Mouse (Mus musculus) right cerebral cortex, postnatal 4 days (tissue): ENCODE data around the gene Rnf128.
"Not testable (repeated sequence)": the region's sequence is repeated elsewhere in the genome, so short reads cannot be mapped to it uniquely, and the experiment has no call there.

Experiments used
- DNase-seq: peaks from one replicate; pipeline ENCODE4 v3.0.0-alpha.2; 2022

Gene Rnf128

DNA sequence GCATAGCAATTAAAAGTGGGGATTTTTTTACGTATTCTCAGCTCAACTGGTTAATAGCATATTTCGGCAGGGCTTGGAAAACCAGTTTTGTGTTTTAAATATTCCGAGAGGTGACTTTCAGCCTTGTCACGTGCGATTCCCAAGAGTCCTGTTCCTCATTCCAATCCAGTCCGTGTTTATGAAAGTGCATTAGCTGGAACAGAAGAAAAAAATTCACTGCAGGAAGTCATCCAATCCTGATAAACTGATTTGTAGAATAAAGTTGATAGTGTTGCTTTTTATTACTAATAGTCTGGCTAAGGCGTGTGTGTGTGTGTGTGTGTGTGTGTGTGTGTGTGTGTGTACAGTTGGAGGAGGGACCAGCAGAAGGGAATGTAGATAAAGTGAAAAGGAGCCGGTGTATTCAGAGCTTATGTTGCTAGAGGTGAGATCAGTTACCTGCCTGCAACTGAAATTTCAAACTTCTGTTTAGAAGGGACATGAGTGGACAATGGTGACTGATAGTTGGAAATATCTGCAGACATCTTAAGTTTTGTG, at the start of gene Rnf128:
Gene Rnf128 (plus strand): TSS at position 392 of the 537 bp plus-strand sequence.
- no peak for DNase-seq

DNA sequence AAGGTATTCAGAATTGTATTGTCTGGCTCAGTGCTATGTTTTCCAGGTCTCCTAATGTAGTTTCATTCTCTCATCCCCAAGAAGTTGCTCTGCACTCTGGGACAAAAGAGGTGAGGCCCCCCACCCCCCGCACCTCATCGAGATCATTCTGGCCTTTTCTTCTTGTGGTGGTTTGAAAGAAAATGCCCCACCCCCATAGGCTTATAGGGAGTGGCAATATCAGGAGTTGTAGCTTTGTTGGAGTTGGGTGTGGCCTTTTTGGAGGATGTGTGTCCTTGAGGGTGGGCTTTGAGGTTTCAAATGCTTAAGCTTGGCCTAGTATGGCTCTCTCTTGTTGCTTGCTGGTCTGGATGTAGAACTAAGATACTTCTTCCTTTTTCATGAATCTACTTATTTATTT, 47.0 kb upstream of the Rnf128 start:
- DNase-seq = no peak

DNA sequence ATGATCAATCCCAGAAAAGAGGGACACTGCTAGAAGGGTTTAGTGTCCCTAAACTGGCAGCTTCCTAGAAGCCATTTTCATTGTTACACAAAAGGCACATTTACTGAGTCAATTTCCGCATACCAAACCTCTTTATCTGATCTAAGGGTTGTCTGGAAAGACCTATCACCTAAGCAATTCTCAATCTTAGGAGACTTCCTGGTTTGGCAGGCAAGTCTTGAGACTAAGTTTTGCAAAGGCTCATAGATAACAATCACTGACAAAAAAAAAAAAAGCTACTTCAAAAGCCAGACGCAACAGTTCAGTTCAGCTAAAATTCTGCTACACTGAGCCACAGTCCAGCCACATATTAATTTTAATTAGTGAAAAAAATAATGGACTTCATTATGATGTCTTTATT, 43.9 kb upstream of the Rnf128 start:
- DNase-seq = no peak

DNA sequence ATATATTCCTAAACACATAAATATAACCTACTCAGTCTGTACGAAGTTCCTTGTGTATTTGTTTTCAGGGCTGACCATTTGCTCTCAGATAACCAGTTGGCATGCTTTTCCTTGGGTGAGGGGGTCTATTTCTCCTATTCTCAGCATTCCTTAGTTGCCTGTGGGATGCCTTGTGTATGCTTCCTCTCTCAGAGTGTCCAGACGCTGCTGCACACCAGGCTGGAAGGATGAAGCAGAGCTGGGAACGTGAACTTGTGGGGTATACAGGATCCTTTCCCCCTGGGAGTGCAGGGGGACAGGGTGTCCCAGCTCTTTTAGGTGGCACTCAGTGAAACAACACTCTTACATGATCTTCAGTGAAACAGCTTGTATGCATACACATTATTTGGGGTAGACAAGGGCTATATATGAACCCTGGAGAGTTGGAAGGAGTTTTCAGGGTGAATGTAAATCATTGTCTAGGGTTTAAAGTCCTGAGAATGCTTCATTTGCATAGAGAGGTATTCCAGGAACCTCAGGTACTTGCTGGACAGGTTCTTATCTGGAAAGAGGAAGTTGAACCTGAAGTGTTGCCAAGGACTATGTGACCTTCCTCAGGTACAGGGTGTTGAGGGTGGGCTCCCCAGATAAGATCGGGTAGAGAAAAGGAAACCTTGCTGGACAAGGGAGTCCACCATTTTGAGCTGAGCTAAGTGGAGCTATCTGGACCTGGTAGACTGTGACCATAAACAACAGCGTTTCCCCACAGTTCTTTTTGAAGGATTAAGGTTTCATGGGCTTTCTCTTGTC, 38.6 kb upstream of the Rnf128 start:
- no peak for DNase-seq

DNA sequence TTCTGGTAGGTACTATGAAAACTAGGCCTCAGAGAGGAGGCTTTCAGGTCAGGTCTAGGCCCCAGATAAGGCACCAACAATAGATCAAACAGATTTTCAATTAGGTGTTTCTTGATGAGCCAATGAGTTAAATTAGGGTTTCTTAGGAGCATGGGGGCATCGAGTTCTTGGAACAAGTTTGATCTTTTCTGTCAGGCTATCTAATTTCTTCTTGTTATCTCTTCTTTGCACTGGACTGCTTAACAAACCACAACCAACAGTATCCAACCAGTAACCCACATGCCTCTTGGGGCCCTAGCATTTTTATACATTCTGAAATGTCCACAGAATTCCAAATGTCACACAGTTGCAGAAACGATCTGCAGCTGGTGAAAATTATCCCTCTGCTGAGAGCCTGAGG, 37.4 kb upstream of the Rnf128 start:
- no peak for DNase-seq

DNA sequence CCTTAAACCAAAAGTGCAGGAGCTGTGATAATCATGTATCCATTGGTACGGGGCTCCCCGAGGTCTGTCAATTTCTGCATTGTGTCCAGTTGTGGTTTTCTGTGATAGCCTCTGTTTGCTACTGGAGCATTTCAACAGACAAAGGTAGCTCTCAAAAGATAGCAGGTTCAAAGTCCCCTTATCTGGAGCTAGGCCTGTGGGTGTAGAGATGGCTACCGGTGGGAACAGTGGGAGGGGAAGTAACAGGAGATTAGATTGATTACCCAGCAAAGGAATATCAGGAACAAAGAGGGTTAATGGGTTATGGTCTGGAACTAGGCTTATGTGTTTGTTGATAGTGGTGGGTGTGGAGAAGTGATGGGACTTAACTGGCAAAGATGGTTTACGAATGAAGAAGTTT, 36.1 kb upstream of the Rnf128 start:
- DNase-seq = no peak

DNA sequence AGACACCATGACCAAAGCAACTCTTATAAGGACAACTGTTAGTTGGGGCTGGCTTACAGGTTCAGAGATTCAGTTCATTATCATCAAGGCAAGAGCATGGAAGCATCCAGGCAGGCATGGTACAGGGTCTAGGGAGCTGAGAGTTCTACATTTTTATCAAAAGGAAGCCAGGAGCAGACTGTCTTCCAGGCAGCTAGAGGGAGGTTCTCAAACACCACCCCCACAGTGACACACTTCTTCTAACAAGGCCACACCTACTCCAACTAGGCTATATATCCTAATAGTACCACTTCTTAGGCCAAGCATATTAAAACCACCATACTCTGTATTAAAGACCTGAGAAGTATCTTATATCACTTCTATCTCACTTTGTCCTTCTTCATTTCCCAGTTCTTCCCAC, 33.4 kb upstream of the Rnf128 start:
- no peak for DNase-seq

DNA sequence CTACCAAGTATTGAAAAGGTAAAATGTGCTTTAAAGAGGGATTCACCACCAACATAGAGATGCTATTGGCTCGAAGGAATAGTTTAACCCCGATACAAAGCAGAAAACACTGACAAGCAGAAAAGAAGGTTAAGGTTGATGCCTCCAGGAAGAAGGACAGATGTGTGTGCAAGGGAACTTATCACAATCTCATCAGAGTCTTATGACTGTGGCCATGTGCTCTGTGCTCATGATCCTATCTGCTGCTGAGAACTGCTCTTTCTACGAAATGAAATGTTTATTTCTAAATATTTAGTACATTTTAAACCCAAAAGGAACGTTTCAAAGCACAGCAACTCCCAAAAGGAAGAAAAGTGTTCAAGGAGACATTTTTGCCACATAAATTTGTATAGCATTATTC, 30.8 kb upstream of the Rnf128 start:
- no peak for DNase-seq

DNA sequence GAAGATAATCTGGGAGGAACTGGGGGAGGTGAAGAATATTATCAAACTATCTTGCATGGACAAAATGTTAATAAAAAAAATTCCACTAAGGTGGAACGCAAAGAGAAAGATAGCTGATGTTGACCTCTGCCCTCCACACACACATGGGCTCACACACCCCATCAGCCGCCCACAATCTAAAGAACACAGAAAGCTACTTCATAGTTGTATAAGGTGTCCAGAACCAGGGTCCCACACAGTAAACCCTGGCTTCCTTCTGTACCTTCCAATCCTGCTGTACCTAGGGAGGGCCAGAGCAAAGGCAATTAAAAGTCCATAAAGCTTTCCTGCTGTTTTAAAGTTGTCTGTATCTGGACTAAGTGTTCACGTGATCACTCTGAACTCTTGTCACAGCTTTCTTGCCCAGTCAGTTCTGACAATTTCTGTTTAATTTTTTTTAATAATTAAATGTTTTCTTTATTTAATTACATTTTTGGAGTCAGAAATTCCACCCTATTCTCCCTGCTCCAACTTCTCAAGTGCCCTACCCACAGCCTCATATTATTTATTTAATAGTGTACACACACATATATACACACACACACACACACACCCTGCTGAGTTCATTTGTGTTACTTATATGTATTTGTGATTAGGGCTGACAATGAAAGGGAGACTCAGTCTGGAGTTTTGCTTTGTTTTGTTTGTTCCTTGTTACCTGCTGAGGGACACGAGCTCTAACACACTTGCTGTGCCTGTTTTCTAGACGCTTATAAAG, 25.3 kb upstream of the Rnf128 start:
- no peak for DNase-seq

DNA sequence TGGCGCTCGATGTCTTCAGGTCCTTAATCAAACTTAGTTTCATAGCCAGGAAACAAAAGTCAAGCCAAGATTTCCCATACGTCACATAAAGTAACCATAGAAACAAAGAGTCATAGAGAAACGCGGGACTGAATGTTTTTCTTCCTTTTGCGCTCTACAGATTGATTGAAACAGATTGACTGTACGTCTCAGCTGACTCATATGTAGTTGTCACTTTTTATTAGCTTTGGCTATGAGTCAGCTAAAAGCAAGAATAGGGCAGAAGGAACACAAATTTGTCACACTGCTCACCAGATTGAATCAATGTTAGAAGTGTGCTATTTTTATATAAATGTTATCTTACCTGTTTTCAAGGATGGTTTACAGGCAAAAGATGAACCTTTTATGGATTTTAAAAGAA, 19.4 kb upstream of the Rnf128 start:
- no peak for DNase-seq

DNA sequence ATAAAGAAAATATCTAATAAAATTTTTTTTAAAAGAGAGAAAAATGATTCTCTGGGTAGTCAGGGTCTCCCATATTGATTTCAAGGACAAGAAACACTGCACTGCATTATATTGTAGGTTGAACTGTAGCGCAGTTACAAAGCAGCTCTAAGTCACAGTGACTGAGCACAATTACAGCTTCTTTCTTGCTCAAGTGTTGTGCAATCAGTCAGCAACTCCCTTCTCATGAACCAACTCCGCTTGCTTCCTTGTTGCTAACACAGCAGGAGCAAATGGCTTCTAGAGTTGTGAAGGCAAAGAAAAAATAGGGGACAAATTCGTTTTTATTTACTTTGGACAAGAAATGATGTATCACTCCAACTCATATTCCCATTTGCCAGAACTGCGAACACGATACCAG, 12.7 kb upstream of the Rnf128 start:
- no peak for DNase-seq

DNA sequence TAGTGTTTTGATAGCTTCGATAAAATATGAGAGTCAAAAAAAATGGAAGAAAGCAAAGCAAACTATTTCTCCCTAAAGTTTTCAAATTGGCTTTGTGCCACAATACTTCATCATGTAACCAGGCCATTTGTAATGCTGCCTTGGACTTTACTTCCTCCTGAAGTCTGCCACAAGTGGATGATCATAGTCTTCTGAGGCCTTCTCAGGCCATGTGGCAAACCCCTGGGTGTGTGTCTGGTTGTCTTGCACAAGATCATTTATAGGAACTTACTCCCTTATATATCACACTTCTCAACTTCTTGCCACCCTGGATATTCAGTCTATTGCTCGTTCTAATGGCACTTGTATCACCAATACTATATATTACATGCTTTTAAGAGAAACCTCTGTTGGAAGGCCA, 11.0 kb upstream of the Rnf128 start:
- no peak for DNase-seq

DNA sequence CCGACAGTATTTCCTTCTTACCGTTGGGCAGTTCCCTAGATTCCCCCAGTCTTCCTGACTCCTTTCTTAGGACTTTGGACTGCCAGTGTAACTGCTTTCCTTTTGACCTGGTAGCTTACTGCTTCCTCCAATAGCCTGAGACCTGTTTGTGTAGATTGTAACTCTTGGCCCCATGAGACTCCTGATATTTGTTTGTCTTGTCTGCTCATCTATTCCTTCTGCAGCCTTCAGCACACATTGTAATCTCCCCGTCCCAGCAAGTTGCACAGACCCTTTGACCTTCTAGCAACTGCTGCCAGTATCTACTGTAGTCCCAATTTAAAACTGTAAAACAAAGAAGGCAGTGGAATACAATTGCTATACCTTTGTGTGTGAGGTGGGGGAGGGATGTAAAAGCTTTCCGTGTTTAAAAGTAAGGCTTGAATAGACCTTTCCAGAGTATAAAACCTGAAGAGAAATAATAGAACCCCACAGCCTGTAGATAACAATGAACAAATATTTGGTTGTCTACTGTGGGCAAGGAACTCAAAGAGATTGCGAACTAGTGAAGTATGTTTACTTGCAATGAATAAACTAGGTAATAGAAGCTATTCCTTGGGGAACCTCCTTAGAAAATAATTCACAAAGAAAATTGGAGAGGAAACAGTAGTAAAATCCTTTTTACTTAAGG, 726 bp upstream of the Rnf128 start:
- DNase-seq = no peak

DNA sequence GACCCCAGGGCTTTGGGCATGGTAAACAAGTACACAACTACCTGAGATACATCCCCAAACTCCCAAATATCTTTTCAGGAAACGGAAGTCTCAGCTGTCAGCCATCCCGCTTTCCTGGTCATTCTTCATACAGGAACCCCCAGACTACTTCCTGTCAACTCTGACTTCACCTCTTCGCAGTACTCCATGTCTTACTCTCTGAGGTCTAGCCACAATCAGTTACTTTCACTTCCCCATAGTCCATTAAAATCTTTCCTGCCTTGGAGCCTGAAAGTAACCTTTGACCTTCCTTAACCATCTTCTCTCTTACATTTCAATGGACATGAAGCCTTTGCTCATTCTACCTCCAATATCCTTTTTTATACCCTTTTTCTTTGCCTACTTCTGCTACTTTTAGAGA, 6.9 kb downstream of the Rnf128 start:
- no peak for DNase-seq

DNA sequence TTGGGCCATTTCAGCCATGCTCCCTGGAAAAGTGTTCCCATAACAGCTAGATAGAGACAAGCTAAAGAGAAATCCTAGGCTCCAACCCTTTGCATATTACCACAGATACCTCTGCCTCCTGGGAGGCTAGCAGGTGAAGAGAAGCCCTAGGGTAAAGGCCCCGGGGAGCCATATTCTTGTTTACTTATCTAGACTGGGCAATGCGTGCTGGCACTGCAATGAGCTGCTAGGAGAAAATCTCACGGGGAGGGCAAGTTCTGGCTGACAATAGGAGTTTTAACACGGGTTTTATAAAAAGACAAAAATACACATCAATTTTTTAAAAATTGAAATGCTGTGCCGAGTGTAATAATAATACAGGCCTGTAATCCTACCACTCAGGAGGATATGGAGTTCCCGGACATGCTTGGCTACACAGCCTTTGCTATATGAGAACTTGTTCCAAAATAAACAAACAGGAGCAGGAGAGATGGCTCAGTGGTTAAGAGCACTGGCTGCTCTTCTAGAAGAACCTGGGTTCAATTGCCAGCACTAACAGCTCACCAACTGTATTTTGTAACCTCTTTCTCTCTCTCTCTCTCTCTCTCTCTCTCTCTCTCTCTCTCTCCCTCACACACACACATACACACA, 15.6 kb downstream of the Rnf128 start:
- no peak for DNase-seq

DNA sequence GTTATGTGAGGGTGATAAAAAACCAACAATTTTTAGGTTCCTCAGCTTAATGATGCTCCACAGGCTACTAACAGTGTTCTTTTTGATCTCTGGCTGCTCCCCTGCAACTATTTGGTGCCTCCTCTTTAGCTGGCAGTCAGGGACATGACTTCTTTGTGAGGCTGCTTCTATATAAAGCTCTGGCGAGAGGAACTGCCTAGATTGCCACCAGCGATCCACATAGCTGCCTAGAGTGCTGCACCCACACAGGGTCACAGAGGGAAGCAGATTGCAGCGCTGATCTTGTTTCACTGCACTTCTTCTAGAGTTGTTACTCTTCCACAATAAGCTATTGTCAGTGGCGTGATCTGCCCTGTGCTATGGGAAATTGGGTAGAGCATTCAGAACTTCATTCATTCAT, 20.5 kb downstream of the Rnf128 start:
- no peak for DNase-seq

DNA sequence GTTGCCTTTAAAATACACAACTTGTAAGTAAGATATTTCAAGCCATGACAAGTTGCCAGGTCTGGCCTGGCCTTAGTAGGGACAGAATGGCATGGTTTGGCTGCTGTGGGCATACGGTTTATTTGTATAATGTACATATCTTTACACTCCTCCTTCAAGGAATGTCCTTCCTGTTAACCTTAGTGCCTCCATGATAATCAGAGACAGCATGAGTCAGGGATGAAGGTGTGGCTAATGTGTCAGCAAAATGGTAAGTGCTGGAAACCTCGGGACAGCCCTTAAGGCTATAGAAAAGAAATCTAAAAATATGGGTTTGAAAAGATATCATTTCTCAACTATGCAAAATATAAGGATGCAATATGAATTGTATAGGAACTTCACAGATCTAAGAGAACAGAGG, 23.6 kb downstream of the Rnf128 start:
- DNase-seq = not testable (repeated sequence)

DNA sequence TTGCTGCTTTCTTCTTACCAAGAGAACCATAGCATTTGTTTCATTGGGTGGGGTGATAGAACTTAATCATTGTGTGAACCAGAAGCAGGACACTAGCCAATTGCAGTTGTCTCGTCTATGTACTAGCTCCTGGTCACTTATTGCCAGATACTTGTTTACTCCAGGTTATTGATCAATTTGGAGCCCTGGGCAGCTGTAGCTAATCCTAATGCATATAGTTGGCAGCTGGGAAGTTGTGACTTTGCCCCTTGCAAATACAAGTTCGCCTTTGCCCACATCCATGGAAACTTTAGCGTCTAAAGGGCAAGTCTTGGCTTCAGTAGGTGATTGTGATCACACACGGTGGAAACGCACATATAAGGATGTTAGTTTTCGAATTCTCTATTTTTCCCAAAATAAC, 33.3 kb downstream of the Rnf128 start:
- DNase-seq = no peak

DNA sequence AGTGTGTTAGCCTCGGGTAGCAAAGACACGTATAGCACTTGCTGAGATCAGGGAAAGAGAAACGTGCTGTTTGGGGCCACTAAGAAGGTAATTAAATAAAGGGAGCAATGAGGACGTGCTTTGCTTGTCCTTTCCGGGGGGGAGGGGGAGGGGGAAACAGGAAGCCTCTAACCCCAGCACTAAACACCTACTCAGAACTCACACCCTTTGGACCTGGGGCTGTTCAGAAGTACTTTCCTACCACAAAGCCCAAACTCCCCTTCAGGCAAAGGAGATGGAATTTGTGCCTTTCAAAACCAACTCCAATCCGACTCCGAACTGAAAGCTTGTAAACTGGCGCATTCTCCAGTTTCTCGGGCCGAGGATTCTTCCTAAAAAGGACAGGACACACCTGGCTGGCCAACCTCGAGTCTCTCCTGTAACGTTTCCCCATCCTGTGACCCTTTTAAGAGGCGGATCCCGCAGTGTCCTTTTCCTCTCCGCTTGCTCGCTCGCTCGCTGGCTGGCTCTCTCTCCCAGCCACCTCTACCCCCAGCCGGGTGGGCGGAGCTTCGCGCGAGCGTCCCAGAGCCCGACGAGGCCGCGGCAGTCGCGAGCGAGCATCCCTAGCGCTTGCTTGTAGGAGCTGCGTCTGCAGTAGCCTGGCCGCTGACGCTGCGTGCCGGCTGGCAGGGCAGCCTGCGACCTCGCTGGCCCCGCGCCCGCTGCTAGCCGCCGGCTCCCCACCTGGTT, 47.1 kb downstream of the Rnf128 start:
- peak; percentile 71 for DNase-seq

DNA sequence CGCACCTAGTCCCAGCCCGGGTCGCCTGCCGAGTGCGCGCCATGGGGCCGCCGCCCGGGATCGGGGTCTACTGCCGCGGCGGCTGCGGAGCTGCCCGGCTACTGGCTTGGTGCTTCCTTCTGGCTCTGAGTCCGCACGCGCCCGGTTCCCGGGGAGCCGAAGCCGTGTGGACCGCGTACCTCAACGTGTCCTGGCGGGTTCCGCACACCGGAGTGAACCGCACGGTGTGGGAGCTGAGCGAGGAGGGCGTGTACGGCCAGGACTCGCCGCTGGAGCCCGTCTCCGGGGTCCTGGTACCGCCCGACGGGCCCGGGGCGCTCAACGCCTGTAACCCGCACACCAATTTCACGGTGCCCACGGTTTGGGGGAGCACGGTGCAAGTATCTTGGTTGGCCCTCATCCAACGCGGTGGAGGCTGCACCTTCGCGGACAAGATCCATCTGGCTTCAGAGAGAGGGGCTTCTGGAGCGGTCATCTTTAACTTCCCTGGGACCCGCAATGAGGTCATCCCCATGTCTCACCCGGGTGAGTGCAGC, 47.7 kb downstream of the Rnf128 start:
- peak; percentile 6 for DNase-seq

DNA sequence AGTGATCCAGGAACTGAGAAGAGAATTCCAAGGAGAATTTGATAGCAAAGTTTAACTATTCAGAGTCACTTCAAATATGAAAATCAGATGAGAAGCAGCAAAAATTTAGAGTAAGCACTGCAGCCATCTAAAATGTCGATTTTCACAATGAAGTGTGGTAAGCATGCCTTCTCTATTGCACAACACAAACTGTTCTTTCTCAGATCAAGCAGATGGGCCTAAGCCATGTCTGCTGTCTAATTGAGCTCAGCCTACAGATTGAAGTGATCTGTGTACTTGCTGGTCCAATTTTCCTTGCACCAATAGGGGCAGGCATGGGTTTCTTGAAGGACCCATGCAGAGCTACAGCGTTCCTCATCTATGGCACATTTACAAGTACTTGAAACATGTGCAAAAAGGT, 51.6 kb downstream of the Rnf128 start:
- no peak for DNase-seq

DNA sequence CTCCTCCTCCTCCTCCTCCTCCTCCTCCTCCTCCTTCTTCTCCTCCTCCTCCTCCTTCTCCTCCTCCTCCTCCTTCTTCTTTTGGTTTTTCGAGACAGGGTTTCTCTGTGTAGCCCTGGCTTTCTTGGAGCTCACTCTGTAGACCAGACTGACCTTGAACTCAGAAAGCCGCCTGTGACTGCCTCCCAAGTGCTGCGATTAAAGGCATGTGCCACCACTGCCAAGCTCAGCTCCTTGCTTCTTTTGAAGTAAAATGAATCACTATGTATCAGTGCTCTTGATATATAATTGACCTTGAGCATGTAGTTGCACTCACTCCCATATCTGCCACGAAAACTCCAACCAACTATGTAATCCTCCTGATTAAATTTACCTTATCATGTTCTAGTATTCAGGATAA, 59.0 kb downstream of the Rnf128 start:
- no peak for DNase-seq
